Mouse (Mus musculus) midbrain, postnatal 0 days (tissue): ENCODE measurements around the gene Stpg1. TPM values are rescaled to one million over a fixed set of nuclear protein-coding genes. Genes with fewer than 3 reads are reported as not detected.

Source experiments
- ATAC-seq: fragments of 200-750 bp; cut with Nextera tagmentation; 2 replicates; pipeline ENCODE4 v1.8.0; 2017; ENCODE audit warnings: moderate number of reproducible peaks, mild to moderate bottlenecking, moderate TSS enrichment, moderate library complexity; ENCODE audit not compliant: low FRiP score
- DNase-seq: peaks from one replicate; pipeline ENCODE4 v3.0.0-alpha.2; 2015; ENCODE audit warnings: low spot score
- H3K27ac ChIP-seq: fragments of 300-500 bp; sonication (generic); 2 replicates; pipeline ENCODE4 v1.5.1; 2014; ENCODE audit warnings: low read depth, mild to moderate bottlenecking, low read length, mixed read lengths
- H3K27me3 ChIP-seq: fragments of 300-500 bp; sonication (generic); 2 replicates; pipeline ENCODE4 v1.6.1; 2014; ENCODE audit warnings: low read length, control low read depth, mixed read lengths; ENCODE audit not compliant: insufficient read depth
- H3K36me3 ChIP-seq: fragments of 300-500 bp; sonication (generic); 2 replicates; pipeline ENCODE4 v1.6.1; 2014; ENCODE audit warnings: low read length, control low read depth, mixed read lengths; ENCODE audit not compliant: insufficient read depth
- H3K4me1 ChIP-seq: fragments of 300-500 bp; sonication (generic); 2 replicates; pipeline ENCODE4 v1.6.1; 2014; ENCODE audit warnings: mild to moderate bottlenecking, control low read depth, antibody characterized with exemption, low read length, mixed read lengths; ENCODE audit not compliant: insufficient read depth
- H3K4me2 ChIP-seq: fragments of 300-500 bp; sonication (generic); 2 replicates; pipeline ENCODE4 v1.6.1; 2014; ENCODE audit warnings: low read depth, mild to moderate bottlenecking, low read length, mixed read lengths; ENCODE audit not compliant: poor library complexity, severe bottlenecking
- H3K4me3 ChIP-seq: fragments of 300-500 bp; sonication (generic); 2 replicates; pipeline ENCODE4 v1.5.1; 2014; ENCODE audit warnings: low read depth, mild to moderate bottlenecking, low read length, moderate library complexity
- H3K9ac ChIP-seq: fragments of 300-500 bp; sonication (generic); replicated peaks from 2 replicates; pipeline ENCODE4 v1.6.1; 2014; ENCODE audit warnings: mild to moderate bottlenecking, low read length, moderate library complexity, mixed read lengths; ENCODE audit not compliant: poor library complexity, severe bottlenecking
- H3K9me3 ChIP-seq: fragments of 300-500 bp; sonication (generic); 2 replicates; pipeline ENCODE4 v1.6.1; 2016; ENCODE audit warnings: low read length, control low read depth
- CTCF ChIP-seq: IDR thresholded peaks from 2 replicates; pipeline ENCODE4 v1.5.1; 2016; ENCODE audit warnings: antibody characterized with exemption, mild to moderate bottlenecking
- WGBS: fragments of 180-500 bp; shearing (Covaris S2); extraction: QIAGEN DNeasy Blood & Tissue Kit; methylation state at CpG from one replicate; pipeline ENCODE4 v1.1.7; 2014; 5-methylcytosine and 5-hydroxymethylcytosine counted together
- polyA plus RNA-seq: library from polyadenylated mRNA; unstranded; fragments of >200 nt; fragmentation: Nextera tagmentation; extraction: Ambion mirVana; gene quantifications from 2 replicates; pipeline ENCODE4 v1.2.1, GENCODE M21; 2015
- total RNA-seq: library from RNA; depleted of rRNA; stranded (reverse); fragments of >200 nt; gene quantifications from 2 replicates; pipeline ENCODE4 v1.2.3, GENCODE M21; 2014

The Stpg1 gene
- total and polyA plus RNA-seq, 2 experiments from 2014 or later, result 0.28 to 0.55 TPM

- DNase-seq (no peak), ATAC-seq (no peak)
- Histone ChIP-seq H3K4me1 (no peaks in the 10 kb centered on the region), H3K27ac (no peak overlapping the region), H3K4me3 (no peak overlapping the region), H3K4me2 (no peak overlapping the region), H3K9me3 (no peaks in the 10 kb centered on the region), H3K36me3 (no peaks in the 10 kb centered on the region), H3K9ac (no peak overlapping the region), H3K27me3 (no peaks in the 10 kb centered on the region)
- TF ChIP-seq CTCF, result no peak
- 16% methylated on average over 7 of the region's 7 CpGs for WGBS
Measured at GRCm38 (mm10) chr4:135548108-135548507, 53.5 kb downstream of the Stpg1 start.

- Histone ChIP-seq H3K9me3 (no peaks in the 10 kb centered on the region), H3K27ac (no peak overlapping the region), H3K4me2 (no peak overlapping the region), H3K4me3 (no peak overlapping the region), H3K27me3 (no peaks in the 10 kb centered on the region), H3K36me3 (no peaks in the 10 kb centered on the region), H3K4me1 (no peaks in the 10 kb centered on the region), H3K9ac (no peak overlapping the region)
- no peak for TF ChIP-seq CTCF
- WGBS, result 41% methylated on average over 9 of the region's 9 CpGs
- DNase-seq (no peak), ATAC-seq (no peak)
Measured at GRCm38 (mm10) chr4:135548521-135549077, 54.0 kb downstream of the Stpg1 start.

- no peak for DNase-seq
- no peak for TF ChIP-seq CTCF
- H3K36me3 ChIP-seq, result no peaks in the 10 kb centered on the region
- ATAC-seq, result no peak
- no peak overlapping the region for H3K9ac ChIP-seq
- H3K4me2 ChIP-seq, result no peak overlapping the region
- no peak overlapping the region for H3K27ac ChIP-seq
- 71% methylated on average over 6 of the region's 6 CpGs for WGBS
- H3K4me1 ChIP-seq, result no peaks in the 10 kb centered on the region
- no peak overlapping the region for H3K4me3 ChIP-seq
- H3K27me3 ChIP-seq, result no peaks in the 10 kb centered on the region
- H3K9me3 ChIP-seq, result no peaks in the 10 kb centered on the region
Measured at GRCm38 (mm10) chr4:135549323-135549722, 54.7 kb downstream of the Stpg1 start.

GRCm38 (mm10) chr4:135563794-135564193 lies 69.2 kb downstream of the Stpg1 start:
- Histone ChIP-seq H3K4me1 (no peaks in the 10 kb centered on the region), H3K4me2 (no peak overlapping the region), H3K36me3 (no peaks in the 10 kb centered on the region), H3K4me3 (no peak overlapping the region), H3K9ac (no peak overlapping the region), H3K9me3 (no peaks in the 10 kb centered on the region), H3K27ac (no peak overlapping the region), H3K27me3 (no peaks in the 10 kb centered on the region)
- ATAC-seq (no peak), DNase-seq (no peak)
- no peak for TF ChIP-seq CTCF
- WGBS, result 45% methylated on average over 2 of the region's 2 CpGs

- Histone ChIP-seq H3K36me3 (no peaks in the 10 kb centered on the region), H3K4me3 (no peak overlapping the region), H3K9me3 (no peaks in the 10 kb centered on the region), H3K9ac (no peak overlapping the region), H3K27me3 (no peaks in the 10 kb centered on the region), H3K4me1 (peaks cover 3% of the 10 kb centered on the region; the same call in 1 of the 2 replicates), H3K4me2 (no peak overlapping the region), H3K27ac (no peak overlapping the region)
- WGBS, result 28% methylated on average over 9 of the region's 9 CpGs
- no peak for DNase-seq
- no peak for ATAC-seq
- TF ChIP-seq CTCF, result no peak
Measured at GRCm38 (mm10) chr4:135565400-135565799, 70.8 kb downstream of the Stpg1 start.

- Histone ChIP-seq H3K27me3 (peaks cover 7% of the 10 kb centered on the region; the same call in 1 of the 2 replicates), H3K4me3 (no peak overlapping the region), H3K4me2 (no peak overlapping the region), H3K4me1 (peaks cover 3% of the 10 kb centered on the region; the same call in 1 of the 2 replicates), H3K36me3 (no peaks in the 10 kb centered on the region), H3K9ac (no peak overlapping the region), H3K9me3 (no peaks in the 10 kb centered on the region), H3K27ac (no peak overlapping the region)
- WGBS, result 42% methylated on average over 11 of the region's 11 CpGs
- TF ChIP-seq CTCF, result no peak
- ATAC-seq (no peak), DNase-seq (no peak)
Measured at GRCm38 (mm10) chr4:135567042-135567441, 72.5 kb downstream of the Stpg1 start.
